Mouse (Mus musculus) E14TG2a.4 (cell line): Measurements from ENCODE around the gene Por.

Experiments used
- CTCF ChIP-seq: conservative IDR thresholded peaks from 2 replicates; pipeline ENCODE4 v1.5.1; 2014; ENCODE audit warnings: low read length
- NANOG ChIP-seq: IDR thresholded peaks from 2 replicates; pipeline ENCODE4 v1.6.1; 2014; ENCODE audit warnings: borderline replicate concordance, low read length, mixed read lengths

GRCm38 (mm10) chr5:135713441-135714218 lies 43.8 kb downstream of the Por start:
- TF ChIP-seq CTCF (no peak), NANOG (no peak)
